In the genomic region with DNA sequence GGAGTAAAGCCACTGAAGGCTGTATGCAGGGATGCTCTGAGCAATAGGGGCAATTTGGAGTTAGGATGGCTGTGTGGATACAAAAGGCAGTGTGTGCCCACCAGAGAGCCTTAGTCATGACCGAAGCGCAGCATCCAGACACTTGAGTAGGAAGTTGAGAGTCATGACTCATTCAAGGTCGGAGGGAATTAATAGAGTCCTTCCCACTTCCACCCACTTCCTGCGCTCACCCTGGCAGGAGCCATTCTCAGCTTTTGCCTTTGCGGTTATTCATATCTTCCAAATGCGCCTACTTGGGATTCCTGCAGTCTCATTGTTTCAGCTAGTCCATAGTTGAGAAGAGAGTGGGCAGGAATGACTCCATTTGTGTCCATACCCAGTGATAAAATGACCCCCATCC, we compare ENCODE assay signal across 12 mouse cellular contexts. TPM values are rescaled to one million over a fixed set of nuclear protein-coding genes. Genes with fewer than 3 reads are reported as not detected.
DNase-seq lines count a peak whose midpoint lies in the region; ATAC-seq and TF ChIP-seq lines count a peak whose summit lies in the region.
"Had no signal": no experiment of that assay in that cellular context is flagged by ENCODE, and none has a peak within 500 bp of the region (broad histone marks: within the 10 kb centered on the region; RNA-seq: fewer than 3 reads in every experiment).

No protein-coding gene starts in this region.

- H3K4me1 ChIP-seq in embryonic fibroblast, embryonic 13.5 days (ENCODE audit: control insufficient read depth, insufficient read depth, low read length): 0 out of 2 replicates have a peak, but pooled peaks cover 3% of the 10 kb centered on the region
- peaks cover 35% of the 10 kb centered on the region for H3K4me1 ChIP-seq in limb, embryonic 15.5 days
- peaks cover 9% of the 10 kb centered on the region; the same call in 1 of the 2 replicates for H3K4me1 ChIP-seq in forebrain, embryonic 10.5 days

- intact Hi-C loops in heart, postnatal 25 days (cut with DNase I): no loop called here

- no peak overlapping the region for H3K9ac ChIP-seq in limb, embryonic 15.5 days
- H3K9ac ChIP-seq: forebrain, postnatal 0 days; lung, embryonic 15.5 days had no signal

- H3K4me3 ChIP-seq in embryonic fibroblast, embryonic 13.5 days (ENCODE audit: insufficient read depth, low read length): no peak overlapping the region
- no peak overlapping the region for H3K4me3 ChIP-seq in limb, embryonic 15.5 days
- H3K4me3 ChIP-seq in forebrain, embryonic 10.5 days: no peak overlapping the region
- H3K4me3 ChIP-seq: lung, embryonic 15.5 days had no signal

- no peak for TF ChIP-seq CTCF in embryonic fibroblast, embryonic 13.5 days (IDR thresholded peaks at IDR 0.05; ENCODE audit: borderline replicate concordance, insufficient read depth, low read length)

- no peak for ATAC-seq in limb, embryonic 15.5 days (ENCODE audit: insufficient number of reproducible peaks, low FRiP score, low TSS enrichment, low read depth)
- ATAC-seq: forebrain, postnatal 0 days; hindbrain, postnatal 0 days had no signal

- peak; percentile 30 for DNase-seq in layer of hippocampus, adult 11-12 months (ENCODE audit: low spot score)
- DNase-seq in layer of hippocampus, postnatal 10 days (ENCODE audit: low spot score in 2 of 2): no peak
- peak; percentile 93 for DNase-seq in 416B (ENCODE audit: low read depth)
- no peak for DNase-seq in heart, postnatal 25 days (ENCODE audit: low spot score)
- no peak for DNase-seq in forebrain, embryonic 10.5 days (ENCODE audit: extremely low spot score, low spot score)
- DNase-seq in cerebellum, adult 9-10 months: no peak
- DNase-seq: cerebellum, adult 9-11 months; forebrain, postnatal 0 days had no signal

- H3K36me3 ChIP-seq in limb, embryonic 15.5 days: no peaks in the 10 kb centered on the region
- H3K36me3 ChIP-seq in forebrain, embryonic 10.5 days (replicated peaks): no peaks in the 10 kb centered on the region
- H3K36me3 ChIP-seq: lung, embryonic 15.5 days had no signal

- H3K9me3 ChIP-seq in limb, embryonic 15.5 days: no peaks in the 10 kb centered on the region
- H3K9me3 ChIP-seq in forebrain, embryonic 10.5 days: no peaks in the 10 kb centered on the region
- H3K9me3 ChIP-seq: lung, embryonic 15.5 days had no signal

- TF ChIP-seq POLR2A in embryonic fibroblast, embryonic 13.5 days (IDR thresholded peaks at IDR 0.05; ENCODE audit: low read depth, low read length): no peak

- 86% methylated on average over 6 of the region's 6 CpGs for WGBS in limb, embryonic 15.5 days
- WGBS in forebrain, embryonic 10.5 days: 96% methylated on average over 6 of the region's 6 CpGs

- no peak overlapping the region for H3K4me2 ChIP-seq in limb, embryonic 15.5 days
- H3K4me2 ChIP-seq: lung, embryonic 15.5 days had no signal

- peak overlapping the region; percentile 9; the same call in 1 of the 2 replicates for H3K27ac ChIP-seq in embryonic fibroblast, embryonic 13.5 days (ENCODE audit: insufficient read depth, low read length)
- peak overlapping the region; percentile 84 for H3K27ac ChIP-seq in limb, embryonic 15.5 days
- H3K27ac ChIP-seq in forebrain, embryonic 10.5 days: no peak overlapping the region
- H3K27ac ChIP-seq: hindbrain, postnatal 0 days had no signal

- no peaks in the 10 kb centered on the region for H3K27me3 ChIP-seq in limb, embryonic 15.5 days
- no peaks in the 10 kb centered on the region for H3K27me3 ChIP-seq in forebrain, embryonic 10.5 days (ENCODE audit: poor library complexity, severe bottlenecking)
- H3K27me3 ChIP-seq: lung, embryonic 15.5 days had no signal

RNA-seq across cellular contexts. Expression of a gene that starts 56.1 kb away (rescaled TPM):
- total RNA-seq in layer of hippocampus, postnatal 10 days (2021): 10 to 100 TPM; 81.4 to 86.1 TPM
- 78.9 and 102 TPM in 2 replicates for polyA plus RNA-seq in embryonic fibroblast, embryonic 13.5 days (2011; ENCODE audit: insufficient read length, low read depth, missing spikeins)
- 624 and 644 TPM in 2 replicates for polyA plus RNA-seq in limb, embryonic 15.5 days (2015; fragmentation: Nextera tagmentation; extraction: Ambion mirVana)
- 1 to 10 TPM; 1.7 to 1.8 TPM for total RNA-seq in heart, postnatal 25 days (2021)
- 2.3 and 2.7 TPM in 2 replicates for polyA plus RNA-seq in forebrain, embryonic 10.5 days (2016; fragmentation: Nextera tagmentation; extraction: Ambion mirVana)

Comparison
In these comparisons a context has a peak if more than half of its experiments do, and no peak if none do; other contexts are left out.
1. DNase-seq: peak in layer of hippocampus, adult 11-12 months (single experiment) and 416B (single experiment); none in layer of hippocampus, postnatal 10 days (0 of 2), heart, postnatal 25 days (single experiment), forebrain, embryonic 10.5 days (single experiment) and cerebellum, adult 9-10 months (single experiment).
2. RNA of a gene that starts 56.1 kb away (polyA plus RNA-seq): 624 to 644 TPM in limb, embryonic 15.5 days and 78.9 to 102 TPM in embryonic fibroblast, embryonic 13.5 days; 2.3 to 2.7 TPM in forebrain, embryonic 10.5 days; every median in the first group is over 10 times any median in the second.